Mouse (Mus musculus) granulocyte monocyte progenitor cell, adult 5-6 weeks (primary cell): ENCODE measurements around the gene Lgals7. TPM values are rescaled to one million over a fixed set of nuclear protein-coding genes. Genes with fewer than 3 reads are reported as not detected.
"Not testable (repeated sequence)": the region's sequence is repeated elsewhere in the genome, so short reads cannot be mapped to it uniquely, and the experiment has no call there.

Experiments used
- ATAC-seq: replicated peaks from 2 replicates; pipeline ENCODE4 v1.8.0; 2016; ENCODE audit warnings: mild to moderate bottlenecking, moderate TSS enrichment, inconsistent platforms; ENCODE audit not compliant: poor library complexity, severe bottlenecking
- total RNA-seq, 2 experiments: library from RNA; stranded (forward) in 1 of 2; stranded (reverse) in 1 of 2; fragments of 200-712, 200-1000 nt in 1 of 2; fragments of >200 nt in 1 of 2; fragmentation: Nextera tagmentation in 1 of 2; gene quantifications; 2 replicates each; pipeline ENCODE4 v1.2.3; 2014 to 2017

Lgals7 gene
- total RNA-seq, 2 experiments from 2014 or later: not detected

DNA sequence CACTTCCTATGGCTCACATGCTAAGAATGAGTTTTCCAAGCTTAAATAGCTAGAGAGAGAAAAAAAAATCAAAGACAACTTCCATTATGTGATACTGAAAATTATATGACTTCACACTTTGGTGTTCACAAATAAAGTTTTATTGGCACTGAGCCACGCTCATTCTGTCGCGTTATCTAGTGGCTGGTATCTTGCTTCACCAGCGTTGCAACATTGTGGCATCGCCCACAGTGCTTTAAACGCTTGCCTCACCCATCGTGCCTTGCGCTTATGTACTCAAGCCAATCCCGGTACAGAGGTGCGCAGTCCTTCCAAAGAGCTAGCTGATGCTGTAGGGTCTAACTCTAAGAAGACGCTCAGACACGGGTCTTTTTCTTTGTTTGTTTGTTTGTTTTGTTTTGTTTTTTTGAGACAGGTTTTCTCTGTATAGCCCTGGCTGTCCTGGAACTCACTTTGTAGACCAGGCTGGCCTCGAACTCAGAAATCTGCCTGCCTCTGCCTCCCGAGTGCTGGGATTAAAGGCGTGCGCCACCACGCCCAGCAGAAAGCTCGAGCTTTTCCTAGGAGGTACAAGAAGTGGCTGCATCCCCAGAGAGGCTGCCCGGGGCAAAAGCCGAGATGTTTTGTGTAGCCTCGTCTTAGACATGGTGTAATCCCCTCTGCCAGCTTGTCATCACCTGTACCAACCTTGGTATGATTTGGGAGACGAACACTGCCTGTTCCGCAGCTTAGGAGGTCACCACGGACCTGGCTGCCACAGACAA is 7.4 kb downstream of the Lgals7 start:
- peak; percentile 76 for ATAC-seq

DNA sequence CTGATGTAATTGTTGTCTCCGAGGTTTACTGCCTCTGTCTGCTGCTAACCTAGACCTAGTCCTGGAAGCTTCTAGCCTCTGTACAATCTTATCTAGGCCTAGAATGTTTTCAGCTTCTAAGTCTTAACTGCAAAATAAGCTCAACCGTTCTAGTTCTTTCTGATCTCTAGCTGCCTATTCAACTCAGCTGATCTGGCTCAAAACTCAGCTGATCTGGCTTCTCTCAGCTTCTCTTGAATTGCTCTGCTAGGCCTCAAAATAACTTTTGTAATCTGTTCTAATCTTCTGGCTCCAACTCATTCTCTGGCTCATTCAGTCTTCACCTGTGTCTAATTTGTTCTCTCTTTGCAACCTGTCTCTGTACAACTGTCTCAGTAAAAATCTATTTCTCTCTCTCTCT is 10.9 kb downstream of the Lgals7 start:
- ATAC-seq: no peak

DNA sequence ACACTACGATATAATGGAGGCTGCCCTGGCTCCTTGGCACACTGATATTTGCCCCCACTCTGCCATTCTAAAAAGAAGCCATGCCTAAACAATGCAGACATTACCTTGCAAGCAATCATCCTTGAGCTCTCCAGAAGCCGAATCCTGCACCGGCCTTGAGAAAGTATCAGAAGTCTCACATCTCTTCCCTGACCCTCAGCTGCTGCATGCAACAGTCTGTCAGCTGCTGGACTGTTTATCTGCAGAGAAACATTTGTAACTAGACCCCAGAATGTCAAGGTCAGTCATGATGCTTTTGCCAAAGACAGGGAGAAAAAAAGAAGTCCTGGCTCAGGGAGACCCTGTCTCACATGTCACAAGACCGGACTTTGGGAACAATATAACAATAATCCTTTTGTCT is 12.4 kb downstream of the Lgals7 start:
- no peak for ATAC-seq

DNA sequence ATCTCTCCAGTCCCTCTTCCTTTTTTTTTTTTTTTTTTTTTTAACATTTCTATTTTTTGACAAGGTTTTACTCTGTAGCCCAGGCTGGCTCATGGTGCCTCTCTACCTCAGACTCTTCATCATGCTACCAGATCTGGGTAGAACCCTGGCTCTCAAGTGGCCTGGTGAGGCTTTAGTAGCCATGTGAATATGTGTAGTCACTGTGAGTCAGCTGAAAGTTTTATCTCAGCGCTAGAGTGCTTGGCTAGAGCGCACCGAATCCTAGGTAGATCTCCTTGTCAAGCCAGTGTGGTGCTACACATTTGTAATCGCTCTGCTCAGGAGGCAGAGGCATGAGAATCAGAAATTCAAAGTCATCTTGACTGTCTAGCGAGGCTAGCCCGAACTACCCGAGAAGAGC is 13.5 kb downstream of the Lgals7 start:
- ATAC-seq: no peak

DNA sequence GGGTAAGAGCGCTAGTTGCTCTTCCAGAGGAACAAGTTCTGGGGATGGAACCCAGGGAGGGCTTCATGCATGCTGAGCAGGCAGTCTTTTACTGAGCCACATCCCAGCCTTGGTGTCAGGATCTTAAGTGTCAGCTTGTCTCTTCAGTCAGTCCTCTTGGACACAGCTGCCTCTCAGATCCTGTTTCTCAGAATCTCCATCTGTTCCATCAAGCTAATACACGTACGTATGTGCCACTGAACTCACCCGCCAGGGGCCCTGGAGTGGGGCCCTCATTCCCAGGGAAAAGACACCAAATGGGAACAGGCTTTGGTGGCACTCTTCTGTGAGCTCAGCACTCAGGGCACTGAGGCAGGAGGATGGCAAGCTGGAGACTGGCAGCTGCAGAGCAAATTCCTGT is 14.2 kb downstream of the Lgals7 start:
- ATAC-seq: no peak

DNA sequence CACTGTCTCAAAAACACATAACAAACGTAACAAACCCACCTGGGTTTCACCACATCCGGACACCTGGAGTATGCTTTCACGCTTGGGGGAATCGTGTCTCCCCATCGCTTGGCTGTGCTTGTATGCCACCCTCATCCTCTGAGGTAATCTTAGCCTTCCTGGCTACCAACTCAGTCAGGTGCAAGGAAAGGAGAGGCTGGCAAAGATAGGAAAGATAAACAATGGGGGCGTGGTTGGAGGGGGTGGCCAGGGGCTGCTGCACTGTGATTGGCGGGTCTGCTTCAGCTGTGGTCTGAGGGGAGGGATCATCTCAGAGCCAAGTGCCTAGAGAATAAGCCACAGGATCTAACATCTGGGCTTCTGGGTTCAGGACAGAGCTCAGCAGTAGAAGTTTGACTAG is 16.0 kb downstream of the Lgals7 start:
- no peak for ATAC-seq

DNA sequence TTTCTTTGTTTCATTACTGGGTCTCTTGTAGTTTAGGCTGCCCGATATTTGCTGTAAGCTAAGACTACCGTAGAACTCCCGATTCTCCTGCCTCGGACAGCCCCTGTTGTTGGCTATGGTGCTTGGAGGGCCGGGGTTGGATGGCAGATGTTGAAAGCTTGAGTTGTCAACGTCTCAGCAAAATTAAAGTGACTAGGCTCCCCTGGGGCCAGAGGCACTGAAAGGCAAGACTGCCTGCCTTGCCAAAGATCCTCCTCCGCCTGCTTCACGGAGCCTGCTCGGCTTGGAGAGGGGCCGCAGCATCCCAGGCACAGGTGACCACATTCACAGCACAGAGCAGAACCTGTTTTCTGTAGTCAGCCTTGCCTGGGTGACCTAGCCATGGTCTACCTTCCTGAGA is 16.9 kb downstream of the Lgals7 start:
- no peak for ATAC-seq

DNA sequence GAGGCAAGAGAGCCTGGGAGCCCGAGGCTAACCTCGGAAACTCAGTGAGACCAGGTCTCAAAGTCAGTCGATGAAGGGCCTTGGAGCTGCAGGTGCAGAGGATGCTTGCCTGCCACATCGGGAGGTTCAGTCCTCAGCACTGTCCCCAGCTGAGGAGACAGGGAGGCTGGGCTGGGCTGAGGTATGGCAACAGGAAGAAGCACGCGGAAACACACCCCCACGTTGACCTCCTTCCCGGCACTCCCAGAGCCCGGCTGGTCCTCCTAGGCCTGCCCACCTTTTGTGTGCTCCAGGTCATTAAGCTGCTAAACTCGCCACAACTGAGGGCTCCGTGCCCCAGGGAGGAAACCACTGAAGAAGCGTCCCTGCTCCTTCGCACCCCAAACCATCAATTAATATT is 17.5 kb downstream of the Lgals7 start, which contains the start of gene Capn12:
Capn12 (plus strand) TSS at position 224 of the 400 bp plus-strand sequence.
- ATAC-seq: no peak

DNA sequence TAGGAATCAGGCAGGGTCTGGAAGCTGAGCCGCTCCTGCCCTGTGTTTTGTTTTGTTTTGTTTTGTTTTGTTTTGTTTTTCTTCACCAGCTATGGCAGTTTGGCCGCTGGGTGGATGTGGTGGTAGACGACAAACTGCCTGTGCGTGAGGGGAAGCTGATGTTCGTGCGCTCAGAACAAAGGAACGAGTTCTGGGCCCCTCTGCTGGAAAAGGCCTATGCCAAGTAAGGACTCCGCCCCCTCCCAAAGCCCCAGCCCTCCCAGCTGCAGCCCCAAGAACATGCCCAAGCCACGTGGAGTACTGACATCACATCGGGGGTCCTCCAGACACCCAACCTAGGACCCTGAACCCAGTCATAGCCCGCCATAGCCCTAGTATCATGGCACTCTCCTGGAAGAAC is 19.4 kb downstream of the Lgals7 start:
- ATAC-seq: no peak

DNA sequence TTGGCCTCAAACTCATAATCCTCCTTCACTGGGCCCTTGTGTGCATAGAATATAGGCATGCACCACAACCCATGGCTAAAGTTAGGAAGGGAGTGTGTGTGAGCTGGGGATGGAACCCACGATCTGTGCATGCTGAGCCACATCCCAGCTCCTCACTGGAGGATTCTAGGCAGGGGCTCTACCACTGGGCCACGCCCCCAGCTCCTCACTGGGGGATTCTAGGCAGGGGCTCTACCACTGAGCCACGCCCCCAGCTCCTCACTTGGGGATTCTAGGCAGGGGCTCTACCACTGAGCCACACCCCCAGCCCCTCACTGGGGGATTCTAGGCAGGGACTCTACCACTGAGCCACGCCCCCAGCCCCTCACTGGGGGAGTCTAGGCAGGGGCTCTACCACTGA is 20.1 kb downstream of the Lgals7 start:
- not testable (repeated sequence) for ATAC-seq

DNA sequence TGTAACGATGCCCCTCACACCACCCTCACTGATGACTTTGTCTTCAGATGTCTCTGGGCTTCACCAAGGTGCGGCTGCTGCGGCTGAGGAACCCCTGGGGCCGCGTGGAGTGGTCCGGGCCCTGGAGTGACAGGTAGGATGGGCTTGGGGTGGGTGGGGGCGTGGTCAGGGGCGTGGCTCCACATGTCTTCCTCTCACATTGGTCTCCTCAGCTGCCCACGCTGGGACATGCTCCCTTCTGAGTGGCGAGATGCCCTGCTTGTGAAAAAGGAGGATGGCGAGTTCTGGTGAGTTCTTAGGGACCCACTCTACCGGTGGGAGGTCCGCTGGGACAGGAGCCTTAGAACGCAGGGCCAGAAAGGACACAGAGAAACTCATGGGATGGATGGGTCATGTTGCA is 22.8 kb downstream of the Lgals7 start:
- no peak for ATAC-seq

DNA sequence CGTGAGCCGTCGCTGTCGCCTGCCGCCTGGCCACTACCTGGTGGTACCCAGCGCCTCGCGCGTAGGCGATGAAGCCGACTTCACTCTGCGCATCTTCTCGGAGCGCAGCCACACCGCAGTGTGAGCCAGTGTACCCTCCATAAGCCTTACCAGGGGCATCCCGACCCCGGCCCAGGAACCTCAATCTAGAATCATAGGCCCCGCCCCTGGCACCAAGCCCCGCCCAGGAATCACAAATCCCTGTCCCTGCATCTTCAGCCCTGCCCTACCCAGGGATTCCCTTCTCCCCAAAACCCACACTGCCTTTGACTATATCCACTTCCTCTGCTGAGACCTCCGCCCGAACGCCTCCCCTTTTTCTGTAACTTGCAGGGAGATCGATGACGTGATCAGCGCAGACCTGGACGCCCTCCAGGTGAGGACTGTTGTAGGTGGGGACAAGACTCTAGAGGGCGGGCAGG is 25.1 kb downstream of the Lgals7 start:
- no peak for ATAC-seq

DNA sequence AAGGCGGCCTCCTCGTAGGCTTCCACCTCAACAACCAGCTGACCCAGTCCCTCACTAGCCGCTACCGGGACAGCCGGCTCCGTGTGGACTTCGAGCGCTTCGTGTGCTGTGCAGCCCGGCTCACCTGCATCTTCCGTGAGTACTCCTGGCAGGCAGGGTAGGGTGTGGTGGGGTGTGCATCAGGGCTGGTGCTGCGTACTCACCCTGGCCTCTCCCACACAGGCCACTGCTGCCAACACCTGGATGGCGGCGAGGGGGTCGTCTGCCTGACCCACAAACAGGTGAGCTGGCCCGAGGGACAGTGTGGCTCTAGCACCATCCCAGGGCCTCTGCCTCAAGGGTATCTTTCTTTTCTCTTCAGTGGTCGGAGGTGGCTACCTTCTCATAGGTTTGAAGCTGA is 28.9 kb downstream of the Lgals7 start:
- no peak for ATAC-seq

DNA sequence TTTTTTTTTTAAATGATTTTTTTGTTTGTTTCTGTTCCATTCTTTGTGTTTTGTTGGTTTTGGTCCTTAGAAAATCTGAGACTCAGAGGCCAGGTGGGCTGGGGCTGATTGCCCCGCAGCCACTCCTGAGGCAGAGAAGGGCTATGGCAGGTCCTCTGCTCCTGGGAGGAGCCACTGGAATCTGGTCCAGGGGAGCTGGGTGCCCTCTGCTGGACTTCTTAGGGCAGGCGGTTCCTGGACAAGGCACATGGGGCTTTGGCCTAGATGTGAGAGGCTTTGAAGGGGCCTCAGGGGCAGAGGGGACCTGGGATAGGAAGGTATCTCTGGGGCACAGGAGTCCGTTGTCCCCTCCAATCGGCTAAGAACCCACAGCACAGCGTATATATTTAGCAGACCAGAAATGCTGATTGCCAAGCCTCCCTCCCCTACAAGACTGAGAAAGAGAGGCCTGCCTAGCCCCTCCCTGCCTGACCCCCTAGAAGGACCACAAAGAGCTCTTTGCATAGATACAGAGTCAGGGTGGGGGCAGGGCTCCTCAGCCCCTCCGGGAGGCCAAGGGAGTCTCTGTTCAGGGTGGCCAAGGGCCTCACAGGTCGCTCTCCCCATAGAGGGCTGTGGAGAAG is 30.1 kb downstream of the Lgals7 start:
- peak; percentile 45 for ATAC-seq

DNA sequence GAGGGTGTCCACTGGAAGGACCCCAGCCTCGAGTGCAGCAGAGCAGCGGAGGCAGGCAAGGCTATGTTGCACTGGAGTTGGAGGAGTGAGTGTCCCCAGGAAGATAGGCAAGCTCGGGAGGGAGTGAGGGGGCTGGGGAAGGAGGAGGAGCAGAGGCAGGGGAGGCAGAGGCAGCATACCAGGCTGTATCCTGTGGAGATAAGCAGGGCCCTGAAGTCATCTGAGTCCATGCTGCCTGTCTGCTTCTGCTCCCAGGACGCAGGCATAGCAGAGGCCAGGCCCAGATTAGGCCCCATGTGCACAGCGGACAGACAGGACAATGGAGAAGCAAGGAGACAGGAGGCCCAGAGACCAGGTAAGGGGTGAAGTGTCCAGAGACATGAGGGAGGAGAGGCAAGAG is 31.3 kb downstream of the Lgals7 start:
- no peak for ATAC-seq

DNA sequence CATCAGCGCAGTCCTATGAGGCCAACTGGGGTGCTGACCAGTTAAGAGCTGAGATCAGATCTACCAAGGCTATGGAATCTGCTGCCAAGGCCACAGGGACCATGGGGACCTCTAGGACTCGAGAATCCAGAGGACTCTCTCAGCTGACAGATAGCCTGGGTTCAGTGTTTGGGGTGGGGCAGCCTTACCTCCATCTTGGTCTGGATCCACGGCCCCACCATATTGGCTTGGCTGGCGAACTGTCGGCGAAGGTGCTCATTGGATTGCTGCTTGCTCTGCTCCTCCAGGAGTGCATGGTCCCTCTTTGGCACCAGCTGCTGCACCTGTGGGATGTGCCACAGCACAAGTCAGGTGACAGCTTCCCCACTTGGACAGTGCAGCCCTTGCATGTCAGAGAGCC is 34.0 kb downstream of the Lgals7 start:
- ATAC-seq: no peak

DNA sequence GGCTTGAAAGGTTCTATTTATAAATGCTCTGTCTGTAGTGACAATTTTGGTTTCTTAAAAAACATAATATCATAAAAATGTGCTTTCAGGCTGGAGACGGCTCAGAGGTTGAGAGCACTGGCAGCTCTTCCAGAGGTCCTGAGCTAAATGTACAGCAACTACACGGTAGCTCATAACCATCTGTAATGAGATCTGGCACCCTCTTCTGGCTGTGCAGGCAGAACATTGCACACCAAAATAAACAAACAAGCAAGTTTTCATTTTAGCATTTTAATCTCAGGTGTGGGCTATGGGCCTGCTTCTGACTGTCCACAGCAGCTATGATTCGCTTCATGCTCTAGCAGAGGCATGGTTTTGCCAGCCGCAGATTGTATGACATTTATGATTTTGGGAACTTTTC is 36.3 kb downstream of the Lgals7 start:
- ATAC-seq: no peak

DNA sequence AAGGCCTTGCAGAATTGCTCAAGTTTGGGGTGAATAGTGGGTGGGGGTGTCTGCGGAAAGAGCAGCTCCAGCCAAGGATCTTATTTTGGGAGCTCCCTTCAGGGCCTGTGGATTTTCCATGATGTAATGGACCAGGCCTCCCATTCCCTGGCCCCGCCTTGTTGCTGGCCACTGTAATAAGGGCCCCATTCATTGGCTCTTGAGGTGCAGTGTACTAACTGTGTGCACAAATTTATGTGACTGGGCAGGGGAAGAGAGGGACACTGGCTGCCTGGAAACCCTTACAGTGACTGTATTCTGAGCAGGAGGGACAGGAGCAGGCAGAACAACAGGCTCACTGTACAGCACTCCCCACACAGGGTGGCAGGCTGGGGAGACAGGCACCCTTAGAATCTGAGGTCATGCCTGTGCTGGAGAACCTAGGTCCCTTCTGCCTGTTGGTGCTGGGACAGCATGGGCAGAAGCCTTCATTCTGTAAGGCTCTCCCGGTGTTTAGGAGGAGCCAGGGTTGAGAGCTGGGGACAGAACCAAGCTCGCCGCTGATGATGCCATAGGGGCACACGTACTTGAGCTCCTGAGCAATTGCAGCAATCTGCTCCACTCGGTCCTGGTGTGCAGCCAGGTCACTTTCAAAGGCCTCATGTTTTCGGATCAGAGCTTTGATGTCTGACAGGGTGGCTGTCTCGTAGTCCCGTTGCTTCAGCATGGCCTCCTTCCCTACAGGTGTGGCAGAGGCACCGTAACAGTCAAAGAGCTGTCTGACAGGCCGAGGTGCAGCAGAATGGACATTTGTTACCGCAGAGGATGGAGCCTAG is 37.9 kb downstream of the Lgals7 start:
- no peak for ATAC-seq

DNA sequence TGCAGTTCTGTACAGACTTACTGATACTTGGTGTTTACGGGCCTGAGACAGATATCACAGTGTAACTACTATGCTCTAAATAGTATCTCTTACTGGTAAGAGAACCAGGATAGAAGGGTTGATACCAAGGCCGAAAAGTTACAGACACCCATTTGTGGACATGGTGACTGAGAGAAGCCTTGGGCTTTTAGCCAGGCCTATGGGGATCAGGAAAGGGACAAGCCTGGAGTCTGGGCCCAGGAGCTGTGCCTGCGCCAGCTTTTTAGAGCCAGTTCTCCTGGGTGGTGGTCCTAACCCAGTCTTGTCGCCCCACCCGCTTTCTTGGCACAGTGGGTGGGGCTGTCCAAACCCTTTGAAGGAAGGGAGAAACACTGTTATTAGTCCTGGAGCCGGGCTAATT is 38.5 kb downstream of the Lgals7 start:
- ATAC-seq: no peak

DNA sequence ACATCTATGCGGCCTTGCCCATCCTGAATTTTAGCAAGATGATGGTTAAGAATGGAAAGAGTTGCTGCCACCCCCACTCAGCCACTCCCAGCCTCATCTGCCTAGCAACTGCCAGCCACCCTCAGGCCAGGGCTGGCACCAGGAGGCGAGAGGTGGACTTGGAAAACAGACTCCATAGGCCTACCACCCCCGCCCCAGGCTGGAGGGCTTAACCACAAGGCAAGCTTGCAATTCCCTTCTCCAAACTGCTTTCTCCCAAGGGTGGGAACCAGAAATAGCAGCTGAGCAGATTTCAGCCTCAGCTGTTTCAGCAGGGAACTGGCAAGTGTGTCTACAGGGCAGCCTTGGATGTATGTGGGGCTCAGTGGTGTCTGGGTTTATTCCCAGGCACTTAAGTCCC is 39.2 kb downstream of the Lgals7 start:
- no peak for ATAC-seq

DNA sequence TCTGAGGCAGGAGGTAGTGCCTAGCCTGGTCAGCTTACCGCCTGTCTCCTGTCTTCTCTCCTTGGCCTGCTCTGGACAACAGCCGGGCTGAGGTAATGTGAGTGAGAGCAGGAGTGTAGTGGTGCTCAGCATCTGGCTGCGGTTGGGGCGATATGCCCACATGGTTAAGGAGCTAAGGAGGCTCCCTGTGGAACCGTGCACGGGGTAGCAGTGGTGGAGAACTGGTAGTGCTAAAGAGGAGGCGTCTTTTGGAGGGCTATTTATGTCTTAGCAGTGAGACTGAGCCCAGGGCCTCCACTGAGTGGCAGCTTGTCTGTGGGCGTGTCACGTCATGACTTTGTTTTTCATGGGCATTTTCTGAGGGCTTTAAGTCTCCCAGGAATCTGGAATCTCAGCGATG is 40.1 kb downstream of the Lgals7 start:
- no peak for ATAC-seq
